Mouse (Mus musculus): ENCODE results near the gene Cldn10. TPM values are rescaled to one million over a fixed set of nuclear protein-coding genes. Genes with fewer than 3 reads are reported as not detected.
A peak's percentile ranks its signal among the peaks of the same experiment; 100 is the strongest.

Gene Cldn10
- polyA plus RNA-seq, 1 experiment from 2014 or later = 3.0 TPM

- DNase-seq (ENCODE audit: low spot score) = peak; percentile 63
- H3K4me1 ChIP-seq = peaks cover 16% of the 10 kb centered on the region
- H3K9me3 ChIP-seq = no peaks in the 10 kb centered on the region
- H3K27me3 ChIP-seq (replicated peaks; ENCODE audit: low read depth, poor library complexity, severe bottlenecking) = no peaks in the 10 kb centered on the region
- no peak overlapping the region for H3K4me3 ChIP-seq
- no peak overlapping the region for H3K27ac ChIP-seq (replicated peaks)
- WGBS = 63% methylated on average over 29 of the region's 29 CpGs
- peaks cover 96% of the 10 kb centered on the region for H3K36me3 ChIP-seq (replicated peaks)
Measured at GRCm38 (mm10) chr14:118910332-118911222, 122.9 kb downstream of the Cldn10 start.

GRCm38 (mm10) chr14:118911521-118911920, 123.8 kb downstream of the Cldn10 start:
- no peak for DNase-seq (ENCODE audit: low spot score)
- peaks cover 16% of the 10 kb centered on the region for H3K4me1 ChIP-seq
- 84% methylated on average over 6 of the region's 6 CpGs for WGBS
- H3K4me3 ChIP-seq = no peak overlapping the region
- no peak overlapping the region for H3K27ac ChIP-seq (replicated peaks)
- no peaks in the 10 kb centered on the region for H3K27me3 ChIP-seq (replicated peaks; ENCODE audit: low read depth, poor library complexity, severe bottlenecking)
- peaks cover 98% of the 10 kb centered on the region for H3K36me3 ChIP-seq (replicated peaks)
- no peaks in the 10 kb centered on the region for H3K9me3 ChIP-seq

GRCm38 (mm10) chr14:118913651-118914050, 125.9 kb downstream of the Cldn10 start:
- H3K27ac ChIP-seq (replicated peaks) = no peak overlapping the region
- no peak for DNase-seq (ENCODE audit: low spot score)
- WGBS = 64% methylated on average over 5 of the region's 5 CpGs

DNA sequence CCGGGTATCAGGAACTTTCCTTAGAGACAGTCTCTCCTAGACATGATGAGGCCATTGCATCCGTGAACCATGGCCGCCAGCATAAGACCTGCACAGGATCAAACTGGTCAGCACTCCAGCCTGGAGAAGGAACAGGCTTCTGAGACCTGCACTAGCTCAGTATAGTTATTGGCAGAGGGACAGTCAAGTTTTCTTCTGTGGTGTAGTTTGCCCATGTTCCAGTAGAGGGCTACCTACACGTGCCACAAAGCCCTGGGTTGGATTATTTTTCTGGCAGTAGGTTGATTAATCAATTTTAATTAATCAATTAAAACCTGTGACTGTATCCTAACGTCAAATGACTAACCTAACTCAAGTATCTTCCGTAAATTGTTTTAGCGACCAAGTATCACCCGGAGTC, 131.3 kb downstream of the Cldn10 start:
- no peak overlapping the region for H3K4me3 ChIP-seq
- DNase-seq (ENCODE audit: low spot score) = no peak
- peaks cover 32% of the 10 kb centered on the region for H3K27me3 ChIP-seq (replicated peaks; ENCODE audit: low read depth, poor library complexity, severe bottlenecking)
- H3K9me3 ChIP-seq = no peaks in the 10 kb centered on the region
- WGBS = 71% methylated on average over 8 of the region's 8 CpGs
- peaks cover 80% of the 10 kb centered on the region for H3K36me3 ChIP-seq (replicated peaks)
- H3K4me1 ChIP-seq = peaks cover 28% of the 10 kb centered on the region
- no peak overlapping the region for H3K27ac ChIP-seq (replicated peaks)

More at GRCm38 (mm10) chr14:118913651-118914050, 125.9 kb downstream of the Cldn10 start:
- no peaks in the 10 kb centered on the region for H3K9me3 ChIP-seq
- peaks cover 98% of the 10 kb centered on the region for H3K36me3 ChIP-seq (replicated peaks)
- H3K4me3 ChIP-seq = no peak overlapping the region
- no peaks in the 10 kb centered on the region for H3K27me3 ChIP-seq (replicated peaks; ENCODE audit: low read depth, poor library complexity, severe bottlenecking)
- H3K4me1 ChIP-seq = peaks cover 16% of the 10 kb centered on the region

DNA sequence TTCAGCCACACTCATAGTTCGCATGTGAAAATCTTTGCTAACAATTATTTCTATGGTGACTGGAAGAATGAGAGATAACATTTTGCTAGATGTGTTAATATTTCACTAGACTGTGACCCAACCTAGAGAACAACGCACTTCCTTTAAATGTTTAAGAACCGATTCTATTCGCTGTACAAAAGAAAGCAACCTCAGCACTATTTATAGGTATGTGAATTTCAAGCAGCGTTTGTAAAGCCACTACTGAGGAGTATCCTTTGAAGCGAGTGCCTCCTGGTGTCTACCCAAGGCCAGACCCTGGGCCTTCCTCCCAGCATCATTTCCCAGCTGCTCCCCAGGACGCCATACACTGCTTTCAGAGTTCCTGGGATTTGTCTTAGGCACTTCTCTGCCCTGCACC, 132.9 kb downstream of the Cldn10 start:
- 65% methylated on average over 7 of the region's 7 CpGs for WGBS
- Histone ChIP-seq H3K4me1 (peaks cover 35% of the 10 kb centered on the region), H3K36me3 (replicated peaks) (peaks cover 65% of the 10 kb centered on the region), H3K4me3 (no peak overlapping the region), H3K9me3 (no peaks in the 10 kb centered on the region), H3K27ac (replicated peaks) (no peak overlapping the region), H3K27me3 (replicated peaks; ENCODE audit: low read depth, poor library complexity, severe bottlenecking) (peaks cover 32% of the 10 kb centered on the region)
- no peak for DNase-seq (ENCODE audit: low spot score)

- DNase-seq (ENCODE audit: low spot score) = no peak
- H3K27ac ChIP-seq (replicated peaks) = peak overlapping the region; percentile 65
Measured at GRCm38 (mm10) chr14:118922251-118922650, 134.5 kb downstream of the Cldn10 start.

GRCm38 (mm10) chr14:118922667-118923184, 135.0 kb downstream of the Cldn10 start:
- H3K9me3 ChIP-seq = no peaks in the 10 kb centered on the region
- H3K27me3 ChIP-seq (replicated peaks; ENCODE audit: low read depth, poor library complexity, severe bottlenecking) = peaks cover 40% of the 10 kb centered on the region
- DNase-seq (ENCODE audit: low spot score) = peak; percentile 80
- H3K27ac ChIP-seq (replicated peaks) = peak overlapping the region; percentile 65
- under 1% methylated on average over 47 of the region's 47 CpGs for WGBS
- H3K36me3 ChIP-seq (replicated peaks) = peaks cover 44% of the 10 kb centered on the region
- peak overlapping the region; percentile 71 for H3K4me3 ChIP-seq
- peaks cover 43% of the 10 kb centered on the region for H3K4me1 ChIP-seq

More at GRCm38 (mm10) chr14:118922251-118922650, 134.5 kb downstream of the Cldn10 start:
- Histone ChIP-seq H3K4me3 (peak overlapping the region; percentile 71), H3K9me3 (no peaks in the 10 kb centered on the region), H3K4me1 (peaks cover 43% of the 10 kb centered on the region), H3K27me3 (replicated peaks; ENCODE audit: low read depth, poor library complexity, severe bottlenecking) (peaks cover 40% of the 10 kb centered on the region), H3K36me3 (replicated peaks) (peaks cover 49% of the 10 kb centered on the region)
- 20% methylated on average over 22 of the region's 22 CpGs for WGBS

Other genes with a start within 250 kb of the Cldn10 start
- gene Abcc4, start 81.7 kb upstream of the Cldn10 start, polyA plus RNA-seq (2016; fragmentation: Nextera tagmentation; extraction: Ambion mirVana) = 2.6 and 3.2 TPM in 2 replicates
- gene Dzip1, start 137.6 kb downstream of the Cldn10 start, polyA plus RNA-seq (2016; fragmentation: Nextera tagmentation; extraction: Ambion mirVana) = 23.3 and 25.5 TPM in 2 replicates
- gene Dnajc3, start 150.1 kb downstream of the Cldn10 start, polyA plus RNA-seq (2016; fragmentation: Nextera tagmentation; extraction: Ambion mirVana) = 32.8 and 36.4 TPM in 2 replicates